Mouse (Mus musculus) large intestine, adult 2 months (tissue): ENCODE data around the gene Shisa8. TPM values are rescaled to one million over a fixed set of nuclear protein-coding genes. Genes with fewer than 3 reads are reported as not detected.

Experiments
- DNase-seq: peaks from one replicate; pipeline ENCODE4 v3.0.0-alpha.2; 2012; ENCODE audit warnings: low read depth, low spot score
- WGBS: fragments of 180-500 bp; shearing (Covaris S2); methylation state at CpG from one replicate; pipeline ENCODE4 v1.1.7; 2018; 5-methylcytosine and 5-hydroxymethylcytosine counted together
- polyA plus RNA-seq: library from polyadenylated mRNA; depleted of rRNA; stranded (reverse); fragments of >200 nt; gene quantifications from 2 replicates; pipeline ENCODE4 v1.2.3, GENCODE M21; 2012

Gene Shisa8
- polyA plus RNA-seq, 1 experiment, result 1.7 TPM

DNA sequence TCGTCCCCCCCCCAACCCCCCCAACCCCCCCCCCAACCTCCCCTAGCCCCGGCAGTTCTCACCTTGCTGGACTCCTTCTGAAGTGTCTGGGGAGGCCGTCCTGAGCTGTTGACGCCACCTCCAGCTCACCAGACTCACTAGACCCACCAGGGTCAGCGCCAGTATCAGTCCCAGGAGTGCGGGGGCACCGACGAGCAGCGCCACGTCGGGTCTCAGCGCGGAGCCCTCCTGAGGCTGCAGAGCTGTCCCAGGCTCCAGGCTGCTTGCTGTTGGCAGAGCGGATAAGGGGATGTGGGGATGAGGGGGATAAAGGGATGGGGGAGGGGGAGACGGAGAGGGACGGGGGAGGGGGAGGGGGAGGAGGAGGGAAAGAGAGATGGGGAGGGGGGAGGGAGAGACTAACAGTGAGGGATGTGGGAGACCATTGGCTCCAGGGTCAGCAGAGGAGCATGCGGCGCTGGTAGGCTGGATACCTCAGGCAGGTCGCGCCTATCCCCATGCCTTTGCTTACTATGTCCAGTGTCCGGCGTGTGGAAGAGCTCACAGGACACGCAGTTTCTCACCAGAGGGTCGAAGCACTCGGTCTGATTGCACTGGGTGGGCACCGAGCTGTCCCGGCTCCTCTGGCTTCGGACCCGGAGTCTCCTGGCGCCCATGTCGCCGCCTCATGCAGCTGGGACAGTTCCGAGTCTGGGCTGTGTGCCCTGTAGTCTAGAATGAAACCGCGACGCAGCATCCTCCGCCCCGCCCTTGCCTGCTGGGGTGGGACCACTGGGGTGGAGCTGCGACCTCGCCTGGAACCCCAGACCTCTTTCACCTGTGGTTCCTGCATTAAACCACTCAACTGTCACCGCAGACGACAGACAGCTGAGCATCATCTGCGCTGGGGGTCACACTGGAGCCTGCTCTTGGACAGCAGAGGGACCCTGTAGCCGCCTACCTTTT is 11.3 kb upstream of the Shisa8 start, which contains the start of gene Tnfrsf13c:
Gene Tnfrsf13c (minus strand): TSS at position 713 of the 945 bp plus-strand sequence.
- DNase-seq, result no peak
- 4% methylated on average over 44 of the region's 44 CpGs for WGBS

DNA sequence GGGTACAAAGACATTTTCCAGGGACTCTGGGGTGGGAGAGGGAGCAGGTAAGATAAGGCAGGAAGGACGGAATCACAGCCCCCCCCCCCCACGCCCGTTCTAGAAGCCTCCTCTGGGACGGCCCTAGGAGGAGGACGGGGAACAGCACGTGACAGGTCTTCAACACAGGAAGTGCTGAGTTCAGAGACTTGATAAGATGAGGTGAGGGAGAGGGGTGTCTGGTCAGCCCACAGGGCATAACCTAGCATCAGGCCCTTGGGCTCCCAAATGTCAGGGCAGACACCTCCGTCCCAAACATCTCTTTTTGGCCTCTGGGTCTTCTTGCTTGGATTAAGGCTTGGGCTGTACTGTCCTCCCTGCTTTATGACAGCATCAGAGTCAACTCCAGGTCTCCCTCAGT is 10.6 kb upstream of the Shisa8 start:
- WGBS, result 28% methylated on average over 7 of the region's 7 CpGs

DNA sequence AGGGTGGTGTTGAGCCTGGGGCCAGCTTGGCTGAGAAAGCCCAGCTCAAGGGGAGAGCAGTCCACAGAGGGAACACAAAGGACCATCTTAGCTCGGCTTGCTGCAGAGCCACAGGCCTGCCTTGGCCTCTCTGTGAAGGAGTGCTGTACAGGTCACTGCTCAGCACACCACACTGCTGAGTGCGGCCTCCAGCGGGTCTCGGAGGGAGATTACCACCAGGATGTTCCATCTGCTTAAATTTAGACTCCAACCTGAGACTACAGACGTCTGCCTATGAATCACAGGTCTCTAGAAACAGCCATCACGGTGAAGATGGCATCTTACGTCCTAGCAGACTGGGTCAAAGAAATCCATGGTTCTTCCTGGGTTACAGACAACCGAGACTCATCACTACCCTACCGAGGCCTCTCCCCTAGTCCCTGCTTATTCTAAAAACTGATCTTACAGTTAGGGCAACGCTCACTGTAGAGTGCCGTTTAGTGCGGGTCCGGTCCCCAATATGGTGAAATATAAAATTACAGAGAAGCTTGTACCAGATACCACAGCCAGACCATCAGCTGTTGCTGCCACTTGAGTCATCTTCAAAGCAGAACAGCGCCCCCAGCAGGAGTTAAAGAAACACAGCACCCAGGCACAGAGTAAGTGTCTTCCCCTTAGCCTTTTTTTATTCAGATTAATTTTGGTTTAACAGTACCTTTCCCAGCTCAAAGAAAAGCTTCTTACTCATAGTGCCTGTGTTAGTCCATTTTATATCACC is 8.7 kb upstream of the Shisa8 start:
- 75% methylated on average over 14 of the region's 14 CpGs for WGBS
- DNase-seq, result no peak

More for the DNA sequence above, 10.6 kb upstream of the Shisa8 start:
- no peak for DNase-seq

DNA sequence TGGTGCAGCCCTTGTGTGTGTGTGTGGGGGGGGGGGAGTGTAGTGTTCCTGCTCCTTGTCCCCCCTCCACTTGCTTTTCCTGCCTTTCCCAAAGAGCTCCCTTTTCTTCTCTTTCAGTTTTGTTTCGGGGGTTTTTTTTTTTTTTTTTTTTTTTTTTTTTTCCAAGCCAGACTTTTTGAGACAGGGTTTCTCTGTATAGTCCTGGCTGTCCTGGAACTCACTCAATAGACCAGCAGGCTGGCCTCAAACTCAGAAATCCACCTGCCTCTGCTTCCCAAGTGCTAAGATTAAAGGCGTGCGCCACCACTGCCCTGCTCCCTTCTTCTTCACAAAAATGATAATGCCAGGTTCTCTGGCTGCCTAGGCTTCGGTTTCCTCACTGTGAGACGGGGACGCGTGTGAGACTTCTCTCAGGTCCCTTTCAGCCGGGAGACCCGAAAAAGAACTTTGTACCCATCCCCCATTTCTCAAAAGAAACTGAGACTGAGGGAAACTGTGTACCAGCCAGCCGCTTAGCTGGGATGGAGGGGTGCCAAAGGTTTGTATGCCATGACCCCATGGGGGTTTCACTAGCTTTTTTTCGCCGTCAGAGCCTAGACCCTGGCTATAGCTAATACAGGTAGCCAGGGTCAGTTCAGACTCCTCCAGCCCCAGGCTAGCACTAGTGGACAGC is 7.5 kb upstream of the Shisa8 start:
- WGBS, result 76% methylated on average over 11 of the region's 12 CpGs
- no peak for DNase-seq

DNA sequence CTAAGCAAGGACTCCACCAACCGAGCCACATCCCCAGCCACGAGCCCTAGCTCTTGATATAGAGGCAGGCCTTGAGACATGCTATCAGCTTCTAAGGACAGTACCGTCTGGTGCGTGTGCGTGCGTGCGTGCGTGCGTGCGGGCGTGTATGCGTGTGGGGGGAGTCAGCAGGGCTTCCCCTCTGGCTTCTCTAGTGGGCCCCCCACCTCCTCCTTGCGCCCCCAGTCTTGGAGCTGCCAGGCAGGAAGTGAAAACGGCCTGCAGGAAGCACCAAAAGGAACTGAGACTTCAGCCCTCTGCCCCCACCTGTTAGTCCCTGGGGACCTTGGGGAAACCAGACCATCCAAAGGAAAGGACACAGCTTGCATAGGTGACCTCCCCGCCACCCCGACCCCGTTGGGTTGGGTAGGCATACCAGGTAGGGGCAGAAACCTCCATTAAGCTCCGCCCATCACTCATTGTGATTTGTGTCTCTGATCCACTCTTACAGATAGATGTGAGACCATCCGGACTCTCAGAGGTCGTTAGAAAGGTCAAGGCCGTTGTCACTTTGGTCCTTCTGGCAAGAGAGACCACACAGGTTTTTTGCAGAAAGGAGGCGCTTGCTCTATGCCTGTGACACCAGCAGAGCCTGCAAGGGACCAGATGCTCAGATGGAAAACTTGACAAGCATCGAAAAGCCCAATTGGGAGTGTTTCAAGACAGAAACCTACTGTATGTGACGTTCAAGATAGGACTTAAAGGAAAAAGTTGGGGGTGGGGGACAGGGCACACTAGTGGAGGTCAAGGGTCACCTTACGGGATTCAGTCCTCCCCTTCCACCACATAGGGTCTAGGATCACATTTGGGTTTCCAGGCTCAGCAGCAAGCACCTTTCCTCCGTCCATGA is 6.4 kb upstream of the Shisa8 start:
- WGBS, result 70% methylated on average over 26 of the region's 26 CpGs
- no peak for DNase-seq

DNA sequence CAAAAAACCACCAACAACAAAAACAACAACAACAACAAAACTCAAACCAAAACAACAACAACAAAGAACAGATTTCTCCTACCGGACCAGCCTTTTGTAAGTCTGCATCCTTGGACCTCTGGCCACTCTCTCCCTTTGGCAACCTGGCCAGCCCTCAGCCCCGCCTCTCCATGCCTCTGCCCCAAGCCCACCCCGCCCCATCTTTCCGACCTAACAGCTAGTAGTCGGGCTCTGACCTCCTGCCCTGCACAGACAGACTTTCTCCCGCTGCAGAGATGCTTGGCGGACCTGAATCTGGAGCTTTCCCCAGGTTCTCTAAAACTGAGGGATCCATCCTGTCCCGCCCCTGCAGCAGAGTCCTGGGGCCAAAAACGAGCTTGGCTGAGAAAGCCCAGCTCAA is 5.4 kb upstream of the Shisa8 start:
- WGBS, result 35% methylated on average over 9 of the region's 9 CpGs
- no peak for DNase-seq

DNA sequence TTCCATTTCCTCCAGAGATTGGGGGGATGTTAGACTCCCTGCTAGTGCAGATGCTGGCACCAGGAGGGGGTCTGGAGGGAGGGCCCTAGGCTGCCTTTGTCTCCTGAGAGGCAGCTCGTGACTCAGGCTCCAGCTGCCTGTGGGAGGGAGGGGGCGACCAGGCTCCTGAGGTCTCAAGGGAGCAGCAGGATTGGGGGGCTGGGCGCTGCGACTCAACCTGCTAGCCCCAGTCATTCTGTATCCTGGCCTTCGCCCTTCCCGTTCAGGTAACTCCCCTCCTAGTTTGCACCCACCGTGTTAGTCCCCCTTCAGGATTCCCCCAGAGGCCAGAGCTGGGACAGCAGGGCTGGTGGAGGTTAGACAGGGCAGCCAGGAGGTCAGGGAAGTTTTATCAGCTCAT is 4.4 kb upstream of the Shisa8 start:
- DNase-seq, result no peak
- WGBS, result 42% methylated on average over 7 of the region's 7 CpGs

DNA sequence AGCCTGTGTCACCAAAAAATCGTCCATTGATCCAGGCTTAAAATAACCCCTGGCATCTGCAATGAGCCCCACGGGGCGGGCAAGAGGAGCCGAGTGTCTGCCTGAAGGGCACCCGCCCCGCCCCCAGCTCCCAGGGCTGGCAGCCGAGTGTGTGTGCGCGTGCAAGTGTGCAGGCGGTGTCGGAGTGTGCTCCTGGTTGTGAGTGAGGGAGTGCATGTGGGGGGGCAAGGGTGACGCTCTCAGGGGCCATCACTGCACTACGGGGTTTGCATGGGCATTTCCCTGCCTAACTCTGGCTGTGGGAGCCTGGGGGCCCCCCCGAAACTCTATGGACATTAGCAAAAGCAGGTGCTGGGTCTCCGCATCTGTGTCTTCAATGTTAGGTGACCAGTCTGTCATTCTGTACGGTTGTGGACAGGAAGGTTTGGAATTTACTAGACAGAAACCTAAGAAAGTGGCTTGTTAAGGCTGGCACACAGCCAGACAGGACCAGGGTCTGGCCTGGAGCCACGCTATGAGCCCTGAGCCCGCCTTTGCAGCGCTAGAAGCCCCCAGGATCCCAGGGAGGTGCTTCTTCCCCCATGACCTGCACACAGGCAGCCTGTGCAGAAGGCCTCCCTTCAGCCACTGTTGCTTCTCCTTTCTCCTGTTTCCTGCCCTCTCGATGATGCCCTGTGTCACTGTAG is 3.7 kb upstream of the Shisa8 start:
- 59% methylated on average over 20 of the region's 20 CpGs for WGBS
- DNase-seq, result no peak

DNA sequence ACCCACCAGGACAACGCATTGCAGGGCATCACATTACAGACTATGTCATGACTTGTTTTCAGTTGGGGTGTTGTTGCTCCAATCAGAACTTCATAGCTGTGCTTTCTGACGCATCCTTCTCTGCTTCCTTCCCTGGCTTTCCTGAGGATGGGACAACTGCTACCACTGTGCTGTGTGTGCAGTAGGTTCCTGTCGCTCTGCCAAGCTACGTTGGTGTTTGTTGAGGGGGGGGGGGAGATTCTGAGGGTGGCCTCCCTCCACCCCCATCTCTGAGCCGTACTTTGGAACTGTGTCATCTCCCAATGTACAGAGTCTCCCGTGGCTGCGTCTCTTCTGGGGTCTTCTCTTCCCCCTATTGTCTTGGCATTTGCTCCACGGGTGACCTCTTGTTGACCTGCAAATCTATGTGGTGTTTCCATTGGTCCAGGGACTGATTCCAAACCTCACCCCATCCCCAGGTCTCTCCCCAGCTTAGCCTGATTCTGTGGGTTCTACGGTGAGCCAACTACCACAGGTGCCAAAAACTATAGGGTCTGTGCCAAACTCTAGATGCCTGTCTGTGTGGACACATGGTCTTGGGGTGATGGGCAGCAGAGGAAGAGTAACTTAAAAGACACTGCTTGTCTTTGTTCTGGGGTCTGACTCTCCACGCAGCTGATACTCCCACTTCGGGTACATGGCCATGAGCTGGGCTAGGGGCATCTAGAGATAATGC is 2.9 kb upstream of the Shisa8 start:
- 37% methylated on average over 11 of the region's 11 CpGs for WGBS
- no peak for DNase-seq

DNA sequence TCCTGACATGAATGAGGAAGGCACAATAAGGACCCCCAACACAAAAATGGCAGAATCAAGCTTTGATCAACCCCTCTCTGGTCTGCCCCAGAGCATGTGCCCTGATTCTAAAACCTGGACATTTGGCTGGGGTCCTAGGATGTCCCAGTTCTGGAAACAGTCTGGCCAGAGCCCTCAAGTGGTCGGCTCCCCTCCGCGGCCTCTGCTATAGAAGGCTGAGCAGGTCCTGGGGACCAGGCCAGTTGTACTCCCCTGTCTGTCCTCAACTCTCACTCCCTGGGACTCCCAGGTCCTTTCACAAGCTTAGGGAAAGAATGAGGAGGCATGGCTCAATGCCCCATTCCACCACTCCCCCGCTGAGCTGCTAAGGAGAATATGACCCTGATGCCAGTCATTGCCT is 607 bp upstream of the Shisa8 start:
- WGBS, result 34% methylated on average over 4 of the region's 4 CpGs

DNA sequence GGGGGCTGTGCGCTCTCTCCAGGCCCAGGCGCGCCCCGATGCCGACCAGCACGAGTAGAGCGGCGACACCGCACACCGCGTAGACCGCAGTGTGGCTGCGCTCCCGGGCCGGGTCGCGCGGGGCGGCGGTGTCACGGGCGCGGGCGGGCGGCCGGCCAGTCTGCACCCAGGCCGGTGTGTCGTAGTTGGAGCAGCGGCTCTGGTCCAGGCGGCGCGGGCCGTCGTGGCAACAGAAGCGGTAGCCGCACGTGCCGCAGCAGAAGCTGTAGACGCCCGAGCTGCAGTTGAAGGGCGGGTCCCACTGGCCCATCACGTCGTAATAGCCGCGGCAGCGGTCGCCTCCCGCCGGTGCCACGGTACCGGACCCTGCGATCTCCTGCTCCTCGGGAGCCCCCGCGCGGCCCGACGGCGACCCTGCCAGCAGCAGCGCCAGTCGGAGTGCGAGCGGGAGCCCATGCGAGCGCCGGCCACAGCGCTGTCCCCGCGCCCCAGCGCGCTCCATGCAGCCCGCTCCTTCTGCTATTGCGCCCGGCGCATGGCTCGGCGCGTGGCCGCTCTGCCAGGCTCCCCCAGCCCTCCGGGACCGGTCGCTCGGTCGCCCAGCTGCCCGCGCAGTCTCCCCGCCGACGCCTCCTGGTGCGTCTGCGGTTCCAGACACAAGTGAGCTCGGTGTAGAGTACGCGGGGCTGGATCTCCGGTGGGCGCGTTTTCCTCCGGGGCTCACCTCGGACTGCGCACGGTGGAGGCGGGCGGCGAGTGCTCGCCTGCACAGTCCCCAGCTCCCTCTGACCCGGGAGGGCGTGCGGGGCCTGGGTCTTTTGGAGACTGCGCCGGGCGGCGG is 484 bp downstream of the Shisa8 start:
- 1% methylated on average over 112 of the region's 112 CpGs for WGBS
- no peak for DNase-seq

More for the DNA sequence above, 607 bp upstream of the Shisa8 start:
- no peak for DNase-seq

DNA sequence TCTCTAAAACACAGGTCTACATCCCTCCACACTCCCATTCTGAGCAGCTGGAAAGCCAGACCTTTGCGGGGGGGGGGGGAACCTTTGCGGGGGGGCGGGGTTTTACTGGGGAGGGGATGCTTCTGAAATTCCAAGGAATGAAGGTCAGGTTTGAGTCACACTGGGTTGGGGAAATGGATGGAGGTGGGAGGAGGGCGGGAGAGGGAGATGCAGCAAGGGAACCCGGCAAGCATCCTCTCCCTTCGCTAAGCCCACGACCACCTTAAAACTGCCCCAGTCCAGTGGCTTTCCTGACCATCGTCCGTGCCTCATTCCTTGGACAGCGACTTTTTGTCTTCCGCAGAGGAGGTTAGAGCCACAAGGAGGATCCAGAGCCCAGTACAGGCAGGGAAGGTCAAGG is 1.3 kb downstream of the Shisa8 start:
- no peak for DNase-seq
- 6% methylated on average over 11 of the region's 11 CpGs for WGBS

DNA sequence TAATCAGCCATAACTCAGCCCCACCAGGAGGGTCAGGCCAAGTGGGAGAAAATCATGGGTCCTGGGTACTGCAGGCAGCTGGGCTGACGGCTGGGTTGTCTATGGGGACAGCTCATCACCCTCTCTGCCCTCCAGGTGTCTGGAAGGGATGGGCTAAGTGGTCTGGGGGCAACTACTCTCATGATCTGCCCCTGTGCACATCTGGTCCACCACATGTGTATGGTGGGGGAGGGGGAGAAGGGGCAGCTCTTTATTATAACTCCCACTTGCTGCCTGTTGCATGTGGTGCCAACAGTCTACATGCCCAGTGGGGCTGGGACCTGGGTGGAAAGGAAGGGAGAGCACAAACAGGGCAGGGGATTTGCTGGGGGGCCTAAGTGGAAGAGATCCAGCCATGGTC is 1.8 kb downstream of the Shisa8 start:
- WGBS, result 54% methylated on average over 1 of the region's 1 CpGs
- no peak for DNase-seq

DNA sequence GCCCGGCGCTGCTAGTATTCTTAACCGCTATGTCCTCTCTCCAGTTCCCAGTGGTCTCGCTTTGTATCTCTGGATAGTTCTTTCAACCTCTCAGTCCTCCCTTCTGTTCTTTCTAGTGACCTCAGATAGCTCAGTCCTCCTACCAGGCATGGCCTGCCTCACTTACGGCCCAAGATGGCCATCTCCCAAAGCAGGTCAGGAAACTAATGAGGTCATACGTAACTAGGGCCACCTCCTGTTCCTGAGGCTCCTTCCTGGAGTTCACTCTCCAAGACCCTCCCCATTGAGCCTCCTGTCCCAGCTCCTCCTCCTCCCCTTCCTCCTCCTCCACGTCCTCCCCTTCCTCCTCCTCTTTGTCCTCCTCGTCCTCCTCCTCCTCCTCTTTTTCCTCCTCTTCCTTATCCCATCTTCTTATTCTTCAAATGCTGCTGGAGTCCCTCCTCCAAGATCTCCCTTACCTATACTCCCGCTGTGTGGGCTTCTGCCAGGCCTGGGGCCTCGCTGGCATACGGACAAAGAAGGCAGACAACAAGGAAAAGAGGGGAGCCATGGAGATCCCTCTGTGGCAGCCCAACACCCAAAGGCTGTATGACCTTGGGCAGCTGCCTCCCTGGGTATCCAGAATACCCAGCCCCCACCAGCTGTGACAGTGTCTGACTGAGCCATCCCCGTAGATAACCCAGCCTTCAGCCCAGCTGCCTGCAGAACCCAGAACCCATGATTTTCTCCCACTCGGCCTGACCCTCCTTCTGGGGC is 3.1 kb downstream of the Shisa8 start:
- WGBS, result 83% methylated on average over 13 of the region's 13 CpGs
- DNase-seq, result no peak

DNA sequence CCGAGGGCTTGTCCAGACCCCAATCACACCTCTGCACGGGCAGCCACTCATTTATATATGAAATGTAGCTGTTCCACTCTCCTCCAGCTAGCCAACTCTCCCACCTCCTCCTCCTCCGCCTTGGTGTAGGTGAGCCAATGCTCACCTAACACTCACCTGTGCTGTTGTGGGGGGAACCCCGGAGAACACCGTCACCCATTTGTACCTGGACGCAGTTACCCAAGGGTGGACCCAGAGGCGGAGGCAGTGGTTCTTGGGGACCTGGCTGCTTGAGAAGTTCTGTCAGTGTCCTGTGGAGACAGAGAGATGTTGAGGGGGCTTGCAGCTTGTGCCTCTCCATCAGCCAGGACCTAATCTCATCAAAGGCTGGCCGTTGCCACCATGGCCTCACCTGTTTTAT is 4.3 kb downstream of the Shisa8 start:
- no peak for DNase-seq
- 84% methylated on average over 8 of the region's 8 CpGs for WGBS

DNA sequence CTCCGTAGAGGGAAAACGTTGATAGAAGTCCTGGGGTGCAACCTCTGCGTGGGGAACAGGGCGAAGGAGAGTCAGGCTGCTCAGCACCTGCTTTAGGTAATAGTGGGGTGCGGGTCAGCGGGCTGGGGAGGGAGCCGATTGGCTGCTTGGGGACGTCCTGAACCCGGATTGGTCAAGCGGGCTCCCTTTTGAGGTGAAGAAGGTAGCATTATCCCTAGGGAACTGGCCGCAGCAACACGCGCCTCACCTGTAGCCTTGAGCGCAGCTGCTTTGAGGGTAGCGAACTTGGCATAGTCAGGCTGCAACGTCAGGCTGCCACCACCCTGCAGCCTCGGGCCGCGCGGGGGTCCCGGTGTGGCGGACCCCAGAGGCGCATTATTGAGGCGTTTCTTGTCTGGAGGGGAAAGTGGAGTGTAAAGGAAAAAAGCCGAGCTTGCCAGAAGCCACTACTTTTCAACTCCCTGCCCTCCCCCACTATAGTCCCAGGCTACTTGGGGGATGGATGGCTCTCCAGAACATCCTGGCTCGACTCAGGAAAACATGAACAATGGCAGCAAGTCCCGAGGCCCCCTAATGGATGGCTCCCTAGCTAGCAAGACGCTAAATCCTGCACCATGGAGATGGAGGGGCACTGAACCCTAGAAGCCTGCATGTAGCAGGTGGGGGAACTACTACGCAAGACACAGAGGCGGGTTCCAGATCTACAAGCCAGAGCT is 5.0 kb downstream of the Shisa8 start:
- 57% methylated on average over 30 of the region's 30 CpGs for WGBS
- no peak for DNase-seq
